Mouse (Mus musculus) midbrain, postnatal 0 days (tissue): ENCODE results near the gene Il25. TPM values are rescaled to one million over a fixed set of nuclear protein-coding genes. Genes with fewer than 3 reads are reported as not detected.
"Not testable (repeated sequence)": the region's sequence is repeated elsewhere in the genome, so short reads cannot be mapped to it uniquely, and the experiment has no call there.

Experiments
- ATAC-seq: fragments of 200-750 bp; cut with Nextera tagmentation; 2 replicates; pipeline ENCODE4 v1.8.0; 2017; ENCODE audit warnings: moderate number of reproducible peaks, mild to moderate bottlenecking, moderate TSS enrichment, moderate library complexity; ENCODE audit not compliant: low FRiP score
- DNase-seq: peaks from one replicate; pipeline ENCODE4 v3.0.0-alpha.2; 2015; ENCODE audit warnings: low spot score
- H3K27ac ChIP-seq: fragments of 300-500 bp; sonication (generic); 2 replicates; pipeline ENCODE4 v1.5.1; 2014; ENCODE audit warnings: low read depth, mild to moderate bottlenecking, low read length, mixed read lengths
- H3K27me3 ChIP-seq: fragments of 300-500 bp; sonication (generic); 2 replicates; pipeline ENCODE4 v1.6.1; 2014; ENCODE audit warnings: low read length, control low read depth, mixed read lengths; ENCODE audit not compliant: insufficient read depth
- H3K36me3 ChIP-seq: fragments of 300-500 bp; sonication (generic); 2 replicates; pipeline ENCODE4 v1.6.1; 2014; ENCODE audit warnings: low read length, control low read depth, mixed read lengths; ENCODE audit not compliant: insufficient read depth
- H3K4me1 ChIP-seq: fragments of 300-500 bp; sonication (generic); 2 replicates; pipeline ENCODE4 v1.6.1; 2014; ENCODE audit warnings: mild to moderate bottlenecking, control low read depth, antibody characterized with exemption, low read length, mixed read lengths; ENCODE audit not compliant: insufficient read depth
- H3K4me2 ChIP-seq: fragments of 300-500 bp; sonication (generic); 2 replicates; pipeline ENCODE4 v1.6.1; 2014; ENCODE audit warnings: low read depth, mild to moderate bottlenecking, low read length, mixed read lengths; ENCODE audit not compliant: poor library complexity, severe bottlenecking
- H3K4me3 ChIP-seq: fragments of 300-500 bp; sonication (generic); 2 replicates; pipeline ENCODE4 v1.5.1; 2014; ENCODE audit warnings: low read depth, mild to moderate bottlenecking, low read length, moderate library complexity
- H3K9ac ChIP-seq: fragments of 300-500 bp; sonication (generic); replicated peaks from 2 replicates; pipeline ENCODE4 v1.6.1; 2014; ENCODE audit warnings: mild to moderate bottlenecking, low read length, moderate library complexity, mixed read lengths; ENCODE audit not compliant: poor library complexity, severe bottlenecking
- H3K9me3 ChIP-seq: fragments of 300-500 bp; sonication (generic); 2 replicates; pipeline ENCODE4 v1.6.1; 2016; ENCODE audit warnings: low read length, control low read depth
- CTCF ChIP-seq: IDR thresholded peaks from 2 replicates; pipeline ENCODE4 v1.5.1; 2016; ENCODE audit warnings: antibody characterized with exemption, mild to moderate bottlenecking
- WGBS: fragments of 180-500 bp; shearing (Covaris S2); extraction: QIAGEN DNeasy Blood & Tissue Kit; methylation state at CpG from one replicate; pipeline ENCODE4 v1.1.7; 2014; 5-methylcytosine and 5-hydroxymethylcytosine counted together
- polyA plus RNA-seq: library from polyadenylated mRNA; unstranded; fragments of >200 nt; fragmentation: Nextera tagmentation; extraction: Ambion mirVana; gene quantifications from 2 replicates; pipeline ENCODE4 v1.2.1, GENCODE M21; 2015
- total RNA-seq: library from RNA; depleted of rRNA; stranded (reverse); fragments of >200 nt; gene quantifications from 2 replicates; pipeline ENCODE4 v1.2.3, GENCODE M21; 2014

Il25 gene
- total and polyA plus RNA-seq, 2 experiments from 2014 or later = 0.38 TPM; not detected in 1

GRCm38 (mm10) chr14:54940176-54940530, 7.7 kb downstream of the Il25 start:
- ATAC-seq (no peak), DNase-seq (no peak)
- H3K9me3 ChIP-seq = no peaks in the 10 kb centered on the region
- no peak overlapping the region for H3K4me2 ChIP-seq
- H3K4me3 ChIP-seq = no peak overlapping the region
- no peak overlapping the region for H3K27ac ChIP-seq
- no peak for TF ChIP-seq CTCF
- H3K27me3 ChIP-seq = no peaks in the 10 kb centered on the region
- WGBS = 82% methylated on average over 3 of the region's 3 CpGs
- no peaks in the 10 kb centered on the region for H3K36me3 ChIP-seq
- H3K9ac ChIP-seq = no peak overlapping the region
- H3K4me1 ChIP-seq = no peaks in the 10 kb centered on the region

GRCm38 (mm10) chr14:54941024-54941978, 8.8 kb downstream of the Il25 start:
- 64% methylated on average over 13 of the region's 13 CpGs for WGBS
- Histone ChIP-seq H3K4me3 (no peak overlapping the region), H3K4me2 (no peak overlapping the region), H3K27ac (no peak overlapping the region), H3K9ac (no peak overlapping the region), H3K27me3 (no peaks in the 10 kb centered on the region), H3K9me3 (no peaks in the 10 kb centered on the region), H3K4me1 (no peaks in the 10 kb centered on the region), H3K36me3 (no peaks in the 10 kb centered on the region)
- no peak for ATAC-seq
- no peak for TF ChIP-seq CTCF
- no peak for DNase-seq

GRCm38 (mm10) chr14:54942479-54942878, 10.0 kb downstream of the Il25 start:
- no peak overlapping the region for H3K27ac ChIP-seq
- ATAC-seq (no peak), DNase-seq (no peak)
- H3K4me3 ChIP-seq = no peak overlapping the region
- no peaks in the 10 kb centered on the region for H3K9me3 ChIP-seq
- H3K9ac ChIP-seq = no peak overlapping the region
- no peaks in the 10 kb centered on the region for H3K36me3 ChIP-seq
- WGBS = 90% methylated on average over 8 of the region's 8 CpGs
- no peak for TF ChIP-seq CTCF
- no peak overlapping the region for H3K4me2 ChIP-seq
- no peaks in the 10 kb centered on the region for H3K4me1 ChIP-seq
- H3K27me3 ChIP-seq = no peaks in the 10 kb centered on the region

GRCm38 (mm10) chr14:54943971-54944370, 11.5 kb downstream of the Il25 start:
- no peaks in the 10 kb centered on the region for H3K27me3 ChIP-seq
- no peak overlapping the region for H3K27ac ChIP-seq
- H3K9ac ChIP-seq = no peak overlapping the region
- TF ChIP-seq CTCF = no peak
- WGBS = 98% methylated on average over 7 of the region's 7 CpGs
- no peaks in the 10 kb centered on the region for H3K9me3 ChIP-seq
- H3K4me2 ChIP-seq = no peak overlapping the region
- no peaks in the 10 kb centered on the region for H3K36me3 ChIP-seq
- ATAC-seq (no peak), DNase-seq (no peak)
- H3K4me1 ChIP-seq = no peaks in the 10 kb centered on the region
- H3K4me3 ChIP-seq = no peak overlapping the region

- 74% methylated on average over 2 of the region's 2 CpGs for WGBS
- H3K4me2 ChIP-seq = no peak overlapping the region
- no peak for DNase-seq
- H3K27me3 ChIP-seq = no peaks in the 10 kb centered on the region
- H3K27ac ChIP-seq = no peak overlapping the region
- no peak overlapping the region for H3K4me3 ChIP-seq
- H3K9ac ChIP-seq = no peak overlapping the region
- no peaks in the 10 kb centered on the region for H3K36me3 ChIP-seq
- H3K9me3 ChIP-seq = no peaks in the 10 kb centered on the region
- no peaks in the 10 kb centered on the region for H3K4me1 ChIP-seq
- no peak for TF ChIP-seq CTCF
- ATAC-seq = no peak
Measured at GRCm38 (mm10) chr14:54944939-54945338, 12.4 kb downstream of the Il25 start.

- WGBS = 86% methylated on average over 19 of the region's 19 CpGs
- no peak overlapping the region for H3K4me3 ChIP-seq
- H3K4me2 ChIP-seq = no peak overlapping the region
- H3K27me3 ChIP-seq = no peaks in the 10 kb centered on the region
- H3K9ac ChIP-seq = no peak overlapping the region
- H3K27ac ChIP-seq = no peak overlapping the region
- DNase-seq (no peak), ATAC-seq (no peak)
- TF ChIP-seq CTCF = no peak
- H3K36me3 ChIP-seq = no peaks in the 10 kb centered on the region
- H3K4me1 ChIP-seq = no peaks in the 10 kb centered on the region
- H3K9me3 ChIP-seq = no peaks in the 10 kb centered on the region
Measured at GRCm38 (mm10) chr14:54945975-54946704, 13.6 kb downstream of the Il25 start.

GRCm38 (mm10) chr14:54947008-54947407, 14.5 kb downstream of the Il25 start:
- not testable (repeated sequence) for ATAC-seq, H3K4me3 ChIP-seq, DNase-seq, H3K36me3 ChIP-seq, H3K9ac ChIP-seq, H3K27ac ChIP-seq, H3K27me3 ChIP-seq, H3K4me2 ChIP-seq, H3K4me1 ChIP-seq, H3K9me3 ChIP-seq
- 89% methylated on average over 7 of the region's 11 CpGs for WGBS
